Mouse (Mus musculus) embryonic fibroblast, embryonic 13.5 days (primary cell): ENCODE results near the gene Htr5b. TPM values are rescaled to one million over a fixed set of nuclear protein-coding genes. Genes with fewer than 3 reads are reported as not detected.

Experiments
- H3K27ac ChIP-seq: 2 replicates; pipeline ENCODE4 v1.5.1; 2012; ENCODE audit warnings: low read length, control low read depth, inconsistent platforms; ENCODE audit not compliant: insufficient read depth
- H3K4me1 ChIP-seq: 2 replicates; pipeline ENCODE4 v1.6.1; 2011; ENCODE audit warnings: low read length; ENCODE audit not compliant: control insufficient read depth, insufficient read depth
- H3K4me3 ChIP-seq: 2 replicates; pipeline ENCODE4 v1.5.1; 2011; ENCODE audit warnings: mild to moderate bottlenecking, control low read depth, low read length; ENCODE audit not compliant: insufficient read depth
- CTCF ChIP-seq: IDR thresholded peaks from 2 replicates; pipeline ENCODE4 v1.5.1; 2011; ENCODE audit warnings: mild to moderate bottlenecking, control low read depth, low read length, moderate library complexity, borderline replicate concordance; ENCODE audit not compliant: insufficient read depth
- POLR2A ChIP-seq: IDR thresholded peaks from 2 replicates; pipeline ENCODE4 v1.6.1; 2011; ENCODE audit warnings: low read depth, mild to moderate bottlenecking, control low read depth, low read length, moderate library complexity
- polyA plus RNA-seq: library from polyadenylated mRNA; stranded (reverse); fragments of >200 nt; gene quantifications from 2 replicates; pipeline ENCODE4 v1.2.4, GENCODE M21; 2011; ENCODE audit warnings: low read depth; ENCODE audit not compliant: missing spikeins, insufficient read length

Htr5b gene
- not detected in 2 replicates for polyA plus RNA-seq

- TF ChIP-seq POLR2A (no peak), CTCF (no peak)
- Histone ChIP-seq H3K4me3 (peak within 1 kb of the TSS; percentile 28), H3K27ac (no peak within 1 kb of the TSS), H3K4me1 (peaks cover 7% of the 10 kb centered on the region; the same call in 1 of the 2 replicates)
Measured at GRCm38 (mm10) chr1:121528399-121528720, at the start of gene Htr5b. Gene Htr5b, minus strand, starts transcription at chr1:121528465.

- Histone ChIP-seq H3K4me3 (no peak overlapping the region), H3K27ac (no peak overlapping the region), H3K4me1 (no peaks in the 10 kb centered on the region)
- TF ChIP-seq CTCF (no peak), POLR2A (no peak)
Measured at GRCm38 (mm10) chr1:121577491-121577890, 49.2 kb upstream of the Htr5b start.

- TF ChIP-seq CTCF (no peak), POLR2A (no peak)
- Histone ChIP-seq H3K27ac (no peak overlapping the region), H3K4me3 (no peak overlapping the region), H3K4me1 (no peaks in the 10 kb centered on the region)
Measured at GRCm38 (mm10) chr1:121570522-121570921, 42.3 kb upstream of the Htr5b start.

- Histone ChIP-seq H3K4me1 (no peaks in the 10 kb centered on the region), H3K4me3 (peak within 1 kb of the TSS; percentile 98), H3K27ac (no peak within 1 kb of the TSS)
- TF ChIP-seq CTCF (peak; percentile 56; the same call in 1 of the 2 replicates), POLR2A (peak; percentile 66)
Measured at GRCm38 (mm10) chr1:121567521-121568489, 39.5 kb upstream of the Htr5b start, which contains the start of gene Ddx18. Gene Ddx18, minus strand, starts transcription at chr1:121567989.

GRCm38 (mm10) chr1:121557861-121558260 is 29.6 kb upstream of the Htr5b start:
- no peak for TF ChIP-seq CTCF
- no peak for TF ChIP-seq POLR2A
- Histone ChIP-seq H3K27ac (no peak overlapping the region), H3K4me1 (no peaks in the 10 kb centered on the region), H3K4me3 (no peak overlapping the region)

- Histone ChIP-seq H3K27ac (no peak overlapping the region), H3K4me3 (no peak overlapping the region), H3K4me1 (no peaks in the 10 kb centered on the region)
- TF ChIP-seq CTCF: no peak
- TF ChIP-seq POLR2A: no peak
Measured at GRCm38 (mm10) chr1:121551457-121551835, 23.2 kb upstream of the Htr5b start.

GRCm38 (mm10) chr1:121550801-121551456 is 22.7 kb upstream of the Htr5b start:
- no peak for TF ChIP-seq POLR2A
- TF ChIP-seq CTCF: no peak
- Histone ChIP-seq H3K27ac (no peak overlapping the region), H3K4me1 (no peaks in the 10 kb centered on the region), H3K4me3 (no peak overlapping the region)

- H3K4me3 ChIP-seq: no peak overlapping the region
- H3K27ac ChIP-seq: no peak overlapping the region
- H3K4me1 ChIP-seq: no peaks in the 10 kb centered on the region
- TF ChIP-seq CTCF (no peak), POLR2A (no peak)
Measured at GRCm38 (mm10) chr1:121549456-121549855, 21.2 kb upstream of the Htr5b start.

GRCm38 (mm10) chr1:121548667-121549066 is 20.4 kb upstream of the Htr5b start:
- Histone ChIP-seq H3K27ac (no peak overlapping the region), H3K4me3 (no peak overlapping the region), H3K4me1 (no peaks in the 10 kb centered on the region)
- TF ChIP-seq POLR2A: no peak
- TF ChIP-seq CTCF: no peak

- Histone ChIP-seq H3K27ac (no peak overlapping the region), H3K4me3 (no peak overlapping the region), H3K4me1 (no peaks in the 10 kb centered on the region)
- no peak for TF ChIP-seq CTCF
- TF ChIP-seq POLR2A: no peak
Measured at GRCm38 (mm10) chr1:121546844-121547243, 18.6 kb upstream of the Htr5b start.
